Mouse (Mus musculus) ovary, postnatal 14 days (tissue): ENCODE data around the gene Snf8.

ENCODE experiments used
- DNase-seq: peaks from one replicate; pipeline ENCODE4 v3.0.0; 2022; ENCODE audit warnings: low spot score

Snf8 gene

GRCm38 (mm10) chr11:96028130-96028529 lies 6.6 kb upstream of the Snf8 start:
- DNase-seq, result no peak

GRCm38 (mm10) chr11:96030571-96030970 lies 4.1 kb upstream of the Snf8 start:
- DNase-seq, result no peak

GRCm38 (mm10) chr11:96031701-96032100 lies 3.0 kb upstream of the Snf8 start:
- DNase-seq, result no peak

GRCm38 (mm10) chr11:96033264-96033663 lies 1.4 kb upstream of the Snf8 start:
- DNase-seq, result no peak

GRCm38 (mm10) chr11:96034116-96034515 lies 569 bp upstream of the Snf8 start:
- DNase-seq, result no peak

- DNase-seq, result no peak
Measured at GRCm38 (mm10) chr11:96035133-96035532, 448 bp downstream of the Snf8 start.

GRCm38 (mm10) chr11:96037499-96037898 lies 2.8 kb downstream of the Snf8 start:
- no peak for DNase-seq

GRCm38 (mm10) chr11:96038560-96038959 lies 3.9 kb downstream of the Snf8 start:
- DNase-seq, result no peak

- no peak for DNase-seq
Measured at GRCm38 (mm10) chr11:96044803-96045567, 10.3 kb downstream of the Snf8 start.

GRCm38 (mm10) chr11:96046028-96046427 lies 11.3 kb downstream of the Snf8 start:
- no peak for DNase-seq

GRCm38 (mm10) chr11:96046793-96047192 lies 12.1 kb downstream of the Snf8 start:
- DNase-seq, result no peak

GRCm38 (mm10) chr11:96047469-96048373 lies 13.0 kb downstream of the Snf8 start:
- no peak for DNase-seq

- no peak for DNase-seq
Measured at GRCm38 (mm10) chr11:96049939-96050338, 15.3 kb downstream of the Snf8 start.

- DNase-seq, result no peak
Measured at GRCm38 (mm10) chr11:96050854-96051253, 16.2 kb downstream of the Snf8 start.

- no peak for DNase-seq
Measured at GRCm38 (mm10) chr11:96058309-96058708, 23.6 kb downstream of the Snf8 start.

- DNase-seq, result no peak
Measured at GRCm38 (mm10) chr11:96064521-96065214, 30.0 kb downstream of the Snf8 start.

GRCm38 (mm10) chr11:96065215-96065911 lies 30.7 kb downstream of the Snf8 start, which contains the start of gene Ube2z:
Gene Ube2z (minus strand): TSS chr11:96065388.
- peak; percentile 99 for DNase-seq

- no peak for DNase-seq
Measured at GRCm38 (mm10) chr11:96068231-96068630, 33.5 kb downstream of the Snf8 start.

GRCm38 (mm10) chr11:96070353-96070752 lies 35.7 kb downstream of the Snf8 start:
- DNase-seq, result no peak

- no peak for DNase-seq
Measured at GRCm38 (mm10) chr11:96071013-96071412, 36.3 kb downstream of the Snf8 start.

GRCm38 (mm10) chr11:96073295-96073993 lies 38.8 kb downstream of the Snf8 start:
- no peak for DNase-seq
